Mouse (Mus musculus) ES-Bruce4 (cell line): ENCODE results near the gene Cnrip1. TPM values are rescaled to one million over a fixed set of nuclear protein-coding genes. Genes with fewer than 3 reads are reported as not detected.

Source experiments
- H3K27ac ChIP-seq: 2 replicates; pipeline ENCODE4 v1.5.1; 2012; ENCODE audit warnings: low read length, inconsistent platforms; ENCODE audit not compliant: insufficient read depth
- H3K27me3 ChIP-seq: 2 replicates; pipeline ENCODE4 v1.6.1; 2012; ENCODE audit warnings: mild to moderate bottlenecking, low read length, inconsistent platforms; ENCODE audit not compliant: control insufficient read depth, poor library complexity, insufficient read depth, severe bottlenecking
- H3K36me3 ChIP-seq: 2 replicates; pipeline ENCODE4 v1.6.1; 2012; ENCODE audit warnings: inconsistent platforms, mild to moderate bottlenecking, low read length, moderate library complexity; ENCODE audit not compliant: control insufficient read depth, poor library complexity, insufficient read depth, severe bottlenecking
- H3K4me1 ChIP-seq: one replicate; pipeline ENCODE4 v1.8.1; 2011; ENCODE audit warnings: low read length; ENCODE audit not compliant: control insufficient read depth, insufficient read depth
- H3K4me3 ChIP-seq: 2 replicates; pipeline ENCODE4 v1.5.1; 2011; ENCODE audit warnings: low read depth, mild to moderate bottlenecking, low read length
- H3K9ac ChIP-seq: 2 replicates; pipeline ENCODE4 v1.6.1; 2012; ENCODE audit warnings: low read depth, mild to moderate bottlenecking, inconsistent platforms; ENCODE audit not compliant: poor library complexity, severe bottlenecking
- H3K9me3 ChIP-seq: replicated peaks from 2 replicates; pipeline ENCODE4 v1.6.1; 2012; ENCODE audit warnings: mild to moderate bottlenecking, low read length, inconsistent platforms; ENCODE audit not compliant: control insufficient read depth, poor library complexity, insufficient read depth, severe bottlenecking
- CTCF ChIP-seq: IDR thresholded peaks from one replicate; pipeline ENCODE4 v1.8.1; 2011; ENCODE audit warnings: low read depth, low read length
- EP300 ChIP-seq: IDR thresholded peaks from 2 replicates; pipeline ENCODE4 v1.6.1; 2011; ENCODE audit warnings: low read depth, low read length; ENCODE audit not compliant: insufficient read depth
- POLR2A ChIP-seq: IDR thresholded peaks from one replicate; pipeline ENCODE4 v1.8.1; 2011; ENCODE audit warnings: low read length; ENCODE audit not compliant: insufficient read depth
- polyA plus RNA-seq: library from polyadenylated mRNA; stranded (reverse); fragments of >200 nt; gene quantifications from 2 replicates; pipeline ENCODE4 v1.2.4, GENCODE M21; 2011; ENCODE audit warnings: low read depth; ENCODE audit not compliant: missing spikeins, insufficient read depth, insufficient read length

The Cnrip1 gene
- polyA plus RNA-seq, 1 experiment, result 1.5 TPM

DNA sequence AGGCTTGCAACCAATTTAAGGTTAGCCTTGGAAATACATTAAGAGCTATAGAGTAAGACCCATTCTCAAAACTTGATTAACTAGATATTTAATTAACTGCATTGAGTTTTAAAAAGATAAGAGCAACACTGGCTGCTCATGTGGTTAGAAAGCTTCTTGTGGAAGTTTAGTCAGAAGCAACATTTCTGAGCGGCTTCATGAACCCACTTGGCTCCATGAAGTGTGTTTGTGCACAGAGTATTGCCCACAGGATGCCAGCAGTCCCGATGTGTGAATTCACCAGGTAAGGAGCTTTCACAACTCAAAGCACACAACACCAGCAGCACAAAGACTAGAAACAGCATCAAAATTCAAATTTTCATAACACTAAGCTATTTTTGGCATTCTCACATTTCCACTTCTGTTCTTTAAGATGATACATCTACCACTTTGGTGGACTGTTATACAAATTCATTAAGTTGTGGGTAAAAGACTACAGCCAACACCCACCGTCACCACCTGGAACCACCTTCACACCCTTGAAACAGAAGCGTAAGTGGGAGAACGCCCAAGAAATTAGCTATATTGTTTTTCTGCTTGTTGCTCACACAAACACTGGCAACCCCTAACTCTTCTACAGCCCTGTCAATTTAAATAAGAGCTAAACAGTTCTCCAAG is 43.7 kb upstream of the Cnrip1 start:
- no peak overlapping the region for H3K9ac ChIP-seq
- no peak overlapping the region for H3K4me3 ChIP-seq
- no peaks in the 10 kb centered on the region for H3K27me3 ChIP-seq
- no peak overlapping the region for H3K27ac ChIP-seq
- no peaks in the 10 kb centered on the region for H3K9me3 ChIP-seq
- no peak for TF ChIP-seq CTCF
- H3K4me1 ChIP-seq, result no peaks in the 10 kb centered on the region
- no peaks in the 10 kb centered on the region for H3K36me3 ChIP-seq

DNA sequence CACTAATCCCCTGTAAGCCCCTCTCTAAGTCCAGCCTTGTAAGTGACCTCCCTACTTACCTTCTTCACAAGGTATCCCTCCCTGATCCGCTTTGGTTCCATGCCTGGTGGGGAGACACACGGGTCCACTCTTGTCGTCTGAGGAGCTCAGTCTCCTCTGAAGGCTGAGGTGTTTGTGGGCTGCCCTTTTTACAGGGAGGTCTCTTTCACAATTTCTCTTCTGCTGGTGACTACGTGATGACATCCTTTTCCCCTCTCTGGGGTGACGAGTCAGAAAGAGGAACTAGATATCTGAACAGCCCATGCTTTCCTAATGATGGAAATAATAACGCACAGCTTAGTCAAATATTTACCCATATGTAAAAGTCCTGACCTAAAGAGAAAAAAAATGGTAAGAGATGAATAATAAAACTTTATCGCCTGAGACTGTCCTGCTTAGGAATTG is 42.9 kb upstream of the Cnrip1 start:
- H3K4me1 ChIP-seq, result no peaks in the 10 kb centered on the region
- no peaks in the 10 kb centered on the region for H3K36me3 ChIP-seq
- no peaks in the 10 kb centered on the region for H3K9me3 ChIP-seq
- H3K27ac ChIP-seq, result no peak overlapping the region
- TF ChIP-seq EP300 (no peak), CTCF (no peak), POLR2A (no peak)
- no peak overlapping the region for H3K4me3 ChIP-seq
- no peaks in the 10 kb centered on the region for H3K27me3 ChIP-seq
- no peak overlapping the region for H3K9ac ChIP-seq

DNA sequence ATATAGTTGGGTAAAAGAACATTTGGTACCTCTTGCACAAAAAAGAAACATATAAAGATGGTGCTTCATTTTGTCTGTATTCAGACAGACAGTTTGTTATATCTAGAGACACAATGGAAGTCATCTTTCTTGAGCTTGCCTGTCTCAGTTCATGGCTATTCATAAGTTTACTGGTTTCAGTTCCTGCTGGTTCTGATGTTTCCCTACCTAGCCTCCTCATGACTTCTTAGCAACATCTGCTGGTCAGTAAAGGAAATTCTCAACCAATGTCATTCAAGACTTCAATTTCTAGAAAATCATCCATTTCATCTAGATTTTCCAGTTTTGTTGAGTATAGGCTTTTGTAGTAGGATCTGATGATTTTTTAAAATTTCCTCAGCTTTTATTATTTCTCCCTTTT is 38.4 kb upstream of the Cnrip1 start:
- no peak for TF ChIP-seq CTCF
- no peak for TF ChIP-seq EP300
- TF ChIP-seq POLR2A, result no peak
- no peaks in the 10 kb centered on the region for H3K9me3 ChIP-seq

DNA sequence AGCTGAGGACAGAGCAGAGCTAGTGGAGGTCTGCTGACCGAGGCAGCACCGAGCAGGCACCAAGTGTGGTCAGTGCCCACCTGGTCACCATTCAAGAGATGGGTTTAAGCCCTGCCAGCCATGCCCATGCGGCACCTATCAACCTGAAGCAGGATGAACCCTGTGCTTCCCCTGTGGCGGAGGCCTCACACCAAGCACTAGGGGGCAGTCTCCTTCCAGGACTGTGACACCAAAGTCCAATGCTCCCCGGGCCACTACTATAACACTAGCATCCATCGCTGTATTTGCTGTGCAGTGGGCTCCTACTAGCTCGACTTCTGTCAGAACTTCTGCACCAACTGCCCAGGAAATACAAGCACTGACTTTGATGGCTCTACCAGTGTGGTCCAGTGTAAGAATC is 32.1 kb upstream of the Cnrip1 start:
- no peak overlapping the region for H3K9ac ChIP-seq
- H3K27me3 ChIP-seq, result no peaks in the 10 kb centered on the region
- peak; percentile 39 for TF ChIP-seq CTCF
- TF ChIP-seq POLR2A, result no peak
- no peak overlapping the region for H3K4me3 ChIP-seq
- no peaks in the 10 kb centered on the region for H3K4me1 ChIP-seq
- H3K36me3 ChIP-seq, result no peaks in the 10 kb centered on the region
- H3K9me3 ChIP-seq, result peaks cover 2% of the 10 kb centered on the region; the same call in 1 of the 2 replicates
- H3K27ac ChIP-seq, result no peak overlapping the region

More for the DNA sequence above, 38.4 kb upstream of the Cnrip1 start:
- no peaks in the 10 kb centered on the region for H3K4me1 ChIP-seq
- H3K36me3 ChIP-seq, result no peaks in the 10 kb centered on the region
- H3K27me3 ChIP-seq, result no peaks in the 10 kb centered on the region
- H3K27ac ChIP-seq, result no peak overlapping the region
- no peak overlapping the region for H3K4me3 ChIP-seq
- no peak overlapping the region for H3K9ac ChIP-seq

DNA sequence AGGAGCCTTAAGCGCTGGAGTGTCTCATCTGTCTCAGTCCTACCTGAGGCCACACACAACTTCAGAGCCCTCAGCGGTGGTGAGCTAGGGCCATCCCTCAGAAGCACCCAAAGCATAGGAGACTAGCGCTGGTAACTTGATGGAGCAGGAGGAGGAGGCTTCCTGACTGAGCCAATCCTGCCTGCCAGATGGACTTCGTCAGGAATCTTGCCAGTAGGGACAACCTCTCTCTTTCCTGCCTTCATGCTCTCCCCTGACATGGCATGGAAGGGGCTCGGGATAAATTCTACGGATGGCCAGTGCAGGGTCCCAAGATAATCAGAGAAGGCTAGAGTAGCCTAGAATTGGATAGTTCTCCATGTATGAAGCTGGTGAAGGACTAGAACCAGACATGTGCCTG is 28.2 kb upstream of the Cnrip1 start:
- Histone ChIP-seq H3K27ac (no peak overlapping the region), H3K4me3 (no peak overlapping the region), H3K9ac (no peak overlapping the region), H3K36me3 (no peaks in the 10 kb centered on the region), H3K4me1 (no peaks in the 10 kb centered on the region), H3K9me3 (peaks cover 2% of the 10 kb centered on the region; the same call in 1 of the 2 replicates), H3K27me3 (no peaks in the 10 kb centered on the region)
- TF ChIP-seq CTCF (no peak), EP300 (no peak), POLR2A (no peak)

DNA sequence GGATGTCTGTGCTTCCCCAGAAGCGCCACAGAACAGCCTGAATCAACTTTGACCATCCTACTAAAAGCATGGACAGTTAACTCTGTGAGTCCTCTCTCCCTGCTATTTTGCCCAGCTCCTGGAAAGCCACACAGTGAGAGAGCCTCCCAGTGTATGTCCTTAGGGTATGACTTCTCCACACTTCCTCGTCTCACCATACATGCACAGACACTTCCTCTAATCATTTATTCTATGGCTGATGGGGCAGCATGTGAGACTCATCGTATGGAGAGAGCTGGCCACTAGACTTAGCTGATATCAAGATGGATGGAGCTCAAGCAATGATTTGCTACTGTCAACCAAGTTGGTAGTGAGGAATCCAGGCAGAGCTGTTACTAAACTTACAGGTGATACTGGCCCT is 27.4 kb upstream of the Cnrip1 start:
- Histone ChIP-seq H3K9ac (no peak overlapping the region), H3K9me3 (no peaks in the 10 kb centered on the region), H3K27me3 (no peaks in the 10 kb centered on the region), H3K36me3 (no peaks in the 10 kb centered on the region), H3K27ac (no peak overlapping the region), H3K4me3 (no peak overlapping the region), H3K4me1 (no peaks in the 10 kb centered on the region)
- TF ChIP-seq EP300, result no peak
- no peak for TF ChIP-seq CTCF
- no peak for TF ChIP-seq POLR2A
